Mouse (Mus musculus) ES-Bruce4 (cell line): ENCODE results near the gene Plscr1.

Experiments used
- CTCF ChIP-seq: IDR thresholded peaks from one replicate; pipeline ENCODE4 v1.8.1; 2011; ENCODE audit warnings: low read depth, low read length
- EP300 ChIP-seq: IDR thresholded peaks from 2 replicates; pipeline ENCODE4 v1.6.1; 2011; ENCODE audit warnings: low read depth, low read length; ENCODE audit not compliant: insufficient read depth
- POLR2A ChIP-seq: IDR thresholded peaks from one replicate; pipeline ENCODE4 v1.8.1; 2011; ENCODE audit warnings: low read length; ENCODE audit not compliant: insufficient read depth

DNA sequence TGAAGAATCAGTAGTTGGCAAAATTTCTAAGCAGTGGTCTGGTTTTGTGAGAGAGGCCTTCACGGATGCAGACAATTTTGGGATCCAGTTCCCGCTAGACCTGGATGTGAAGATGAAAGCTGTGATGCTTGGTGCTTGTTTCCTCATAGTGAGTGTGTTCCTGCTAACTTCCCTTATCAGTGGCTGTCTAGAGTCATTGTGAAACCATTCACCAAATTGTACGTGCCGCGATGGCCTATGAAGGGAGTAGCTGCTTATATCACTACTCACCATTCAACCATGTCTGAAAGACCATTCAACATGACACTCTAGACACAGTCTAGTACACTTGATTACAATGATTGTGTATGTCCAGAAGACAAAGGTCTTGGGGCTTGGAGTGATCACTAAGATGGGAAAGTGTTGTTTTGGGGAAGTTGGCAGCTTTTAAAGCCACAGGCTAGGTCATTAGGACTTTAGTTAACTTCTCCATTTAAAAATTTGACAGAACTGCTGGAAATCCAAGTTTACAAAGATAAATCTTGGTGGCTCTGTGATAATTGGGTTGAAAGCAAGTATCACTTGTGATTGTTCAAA lies 20.4 kb downstream of the Plscr1 start:
- no peak for TF ChIP-seq POLR2A
- no peak for TF ChIP-seq CTCF
- no peak for TF ChIP-seq EP300
